13 mouse cellular contexts compared by ENCODE assay signal in the genomic region with DNA sequence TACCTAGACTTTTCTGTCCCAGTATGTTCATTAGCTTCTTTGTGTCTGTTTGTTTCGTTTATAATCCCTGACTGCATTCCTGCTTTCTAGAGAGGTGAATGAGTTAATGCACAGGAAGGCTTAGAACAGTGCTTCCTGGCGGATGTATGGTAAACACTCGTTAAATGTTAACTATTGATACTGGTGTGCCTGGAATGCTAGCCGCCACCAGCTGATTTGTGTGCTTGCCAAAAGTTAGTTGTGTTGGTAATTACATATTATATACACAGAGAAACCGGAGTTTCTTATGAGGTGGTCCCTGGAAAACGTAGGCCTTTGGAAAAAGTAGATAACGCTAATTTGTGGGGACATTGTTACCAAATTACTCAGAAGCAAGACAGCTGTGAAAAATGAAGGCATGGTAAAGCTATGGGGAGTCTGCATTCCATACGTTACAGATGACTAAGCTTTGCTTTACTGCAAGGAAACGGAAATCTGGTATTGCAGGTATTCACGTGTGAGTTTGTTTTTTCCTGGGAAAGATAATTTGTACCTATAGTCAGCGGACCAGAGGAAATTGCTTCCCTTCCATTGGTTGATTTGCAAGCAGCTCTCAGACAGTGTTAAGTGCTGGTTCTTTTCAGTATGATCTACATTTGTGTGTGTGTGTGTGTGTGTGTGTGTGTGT.
DNase-seq lines count a peak whose midpoint lies in the region; ATAC-seq and TF ChIP-seq lines count a peak whose summit lies in the region.
"Had no signal": no experiment of that assay in that cellular context is flagged by ENCODE, and none has a peak within 500 bp of the region (broad histone marks: within the 10 kb centered on the region; RNA-seq: fewer than 3 reads in every experiment).

No protein-coding gene starts in this region.

- WGBS in lung, postnatal 0 days, result 24% methylated on average over 11 of the region's 11 CpGs
- WGBS in limb, embryonic 13.5 days, result 13% methylated on average over 11 of the region's 11 CpGs

- no peaks in the 10 kb centered on the region for H3K9me3 ChIP-seq in lung, postnatal 0 days (ENCODE audit: low read length)
- no peaks in the 10 kb centered on the region for H3K9me3 ChIP-seq in limb, embryonic 13.5 days
- H3K9me3 ChIP-seq: embryonic facial prominence, embryonic 15.5 days; limb, embryonic 15.5 days had no signal

- intact Hi-C loops in gastrocnemius, adult 2 months (cut with DNase I), result no loop called here

- H3K27ac ChIP-seq in gastrocnemius, adult 2 months, result peak overlapping the region; percentile 73; the same call in 1 of the 2 replicates
- H3K27ac ChIP-seq in lung, postnatal 0 days (ENCODE audit: low read length), result no peak overlapping the region
- H3K27ac ChIP-seq in limb, embryonic 13.5 days, result no peak overlapping the region
- H3K27ac ChIP-seq: embryonic facial prominence, embryonic 15.5 days; limb, embryonic 15.5 days had no signal

- no peaks in the 10 kb centered on the region for H3K36me3 ChIP-seq in lung, postnatal 0 days (ENCODE audit: insufficient read depth, low read length)
- H3K36me3 ChIP-seq in limb, embryonic 13.5 days, result no peaks in the 10 kb centered on the region
- H3K36me3 ChIP-seq: embryonic facial prominence, embryonic 15.5 days; limb, embryonic 15.5 days had no signal

- no peak overlapping the region for H3K9ac ChIP-seq in lung, postnatal 0 days (replicated peaks; ENCODE audit: low read depth)
- no peak overlapping the region for H3K9ac ChIP-seq in limb, embryonic 13.5 days
- H3K9ac ChIP-seq: embryonic facial prominence, embryonic 15.5 days; limb, embryonic 15.5 days had no signal

- DNase-seq in gastrocnemius, adult 2 months, result no peak
- DNase-seq in gastrocnemius, postnatal 25 days, result no peak
- DNase-seq in lung, postnatal 0 days (ENCODE audit: low spot score), result peak; percentile 39
- DNase-seq in lung, postnatal 36 days, result no peak
- DNase-seq in testis, postnatal 14 days (ENCODE audit: low spot score), result no peak
- no peak for DNase-seq in left cerebral cortex, adult 8-10 months (ENCODE audit: low spot score in 2 of 2)
- no peak for DNase-seq in spleen, postnatal 10 days (ENCODE audit: low spot score in 2 of 2)
- DNase-seq: cerebellum, adult 9-11 months; heart, postnatal 4 days; thymus, adult 18-20 months had no signal

- no peak for TF ChIP-seq EP300 in lung, postnatal 0 days (IDR thresholded peaks at IDR 0.05)

- ATAC-seq in lung, postnatal 0 days, result no peak
- no peak for ATAC-seq in limb, embryonic 13.5 days (ENCODE audit: low FRiP score, low read depth)

- TF ChIP-seq CTCF in gastrocnemius, adult 2 months (IDR thresholded peaks at IDR 0.05), result no peak
- TF ChIP-seq CTCF in lung, postnatal 0 days (IDR thresholded peaks at IDR 0.05), result peak; percentile 22; the same call in 1 of the 2 replicates

- no peak overlapping the region for H3K4me2 ChIP-seq in lung, postnatal 0 days (replicated peaks; ENCODE audit: low read depth, low read length)
- H3K4me2 ChIP-seq in limb, embryonic 13.5 days (replicated peaks), result peak overlapping the region; percentile 16; the same call in 1 of the 2 replicates
- H3K4me2 ChIP-seq: embryonic facial prominence, embryonic 15.5 days; limb, embryonic 15.5 days had no signal

- no peak overlapping the region for H3K4me3 ChIP-seq in gastrocnemius, adult 2 months
- no peak overlapping the region for H3K4me3 ChIP-seq in lung, postnatal 0 days (ENCODE audit: low read depth, low read length)
- H3K4me3 ChIP-seq in limb, embryonic 13.5 days, result no peak overlapping the region
- H3K4me3 ChIP-seq: embryonic facial prominence, embryonic 15.5 days; limb, embryonic 15.5 days had no signal

- H3K27me3 ChIP-seq in lung, postnatal 0 days (replicated peaks; ENCODE audit: insufficient read depth, low read length), result no peaks in the 10 kb centered on the region
- H3K27me3 ChIP-seq in limb, embryonic 13.5 days, result no peaks in the 10 kb centered on the region
- H3K27me3 ChIP-seq: embryonic facial prominence, embryonic 15.5 days; limb, embryonic 15.5 days had no signal

- H3K4me1 ChIP-seq in lung, postnatal 0 days (ENCODE audit: insufficient read depth, low read depth, low read length), result no peaks in the 10 kb centered on the region
- H3K4me1 ChIP-seq in limb, embryonic 13.5 days, result peaks cover 28% of the 10 kb centered on the region
